Mouse (Mus musculus): ENCODE measurements around the gene Olfr1270.
"Not testable (repeated sequence)": the region's sequence is repeated elsewhere in the genome, so short reads cannot be mapped to it uniquely, and the experiment has no call there.

Olfr1270 gene

GRCm38 (mm10) chr2:90152991-90153390 is at the start of gene Olfr1270:
TSS of gene Olfr1270 (minus strand) at chr2:90153091.
- CTCF ChIA-PET: no interaction called here

- CTCF ChIA-PET: not testable (repeated sequence)
These were observed 46.7 kb upstream of the Olfr1270 start for GRCm38 (mm10) chr2:90199606-90200005.

- CTCF ChIA-PET: not testable (repeated sequence)
These were observed 42.4 kb upstream of the Olfr1270 start for GRCm38 (mm10) chr2:90195285-90195684.

GRCm38 (mm10) chr2:90194750-90195149 is 41.9 kb upstream of the Olfr1270 start:
- CTCF ChIA-PET: not testable (repeated sequence)

GRCm38 (mm10) chr2:90187082-90187481 is 34.2 kb upstream of the Olfr1270 start:
- CTCF ChIA-PET: not testable (repeated sequence)

- CTCF ChIA-PET: not testable (repeated sequence)
These were observed 33.2 kb upstream of the Olfr1270 start for GRCm38 (mm10) chr2:90186082-90186481.

- CTCF ChIA-PET: no interaction called here
These were observed 1.0 kb upstream of the Olfr1270 start for GRCm38 (mm10) chr2:90153916-90154315.

GRCm38 (mm10) chr2:90142196-90142595 is 10.7 kb downstream of the Olfr1270 start, which contains the start of gene Olfr32:
TSS of gene Olfr32 (minus strand) at chr2:90142296.
- CTCF ChIA-PET: no interaction called here

- CTCF ChIA-PET: no interaction called here
These were observed 31.6 kb downstream of the Olfr1270 start, which contains the start of gene Olfr1269 for GRCm38 (mm10) chr2:90121312-90121711. TSS of gene Olfr1269 (minus strand) at chr2:90121412.

Measured in spleen, embryonic (tissue).